Comparison of ENCODE assay signal across 8 mouse cellular contexts in genomic region chr13:52977221-52977609, GRCm38 (mm10). TPM values are rescaled to one million over a fixed set of nuclear protein-coding genes. Genes with fewer than 3 reads are reported as not detected.
DNase-seq lines count a peak whose midpoint lies in the region; ATAC-seq lines count a peak whose summit lies in the region.

No protein-coding gene starts in this region.

- 52% methylated on average over 9 of the region's 9 CpGs for WGBS in heart, embryonic 11.5 days (ENCODE audit: insufficient replicate concordance)
- WGBS in neural tube, embryonic 12.5 days = 71% methylated on average over 9 of the region's 9 CpGs
- 43% methylated on average over 9 of the region's 9 CpGs for WGBS in limb, embryonic 10.5 days
- 82% methylated on average over 9 of the region's 9 CpGs for WGBS in stomach, embryonic 16.5 days

- H3K36me3 ChIP-seq in heart, embryonic 11.5 days (ENCODE audit: control insufficient read depth, insufficient read depth, low read length) = no peaks in the 10 kb centered on the region
- no peaks in the 10 kb centered on the region for H3K36me3 ChIP-seq in neural tube, embryonic 12.5 days
- 0 out of 2 replicates have a peak, but pooled peaks cover 1% of the 10 kb centered on the region for H3K36me3 ChIP-seq in limb, embryonic 10.5 days
- H3K36me3 ChIP-seq in stomach, embryonic 16.5 days (ENCODE audit: control insufficient read depth, insufficient read depth, low read length) = no peaks in the 10 kb centered on the region

- H3K4me3 ChIP-seq in heart, embryonic 11.5 days (ENCODE audit: low read depth, low read length) = no peak overlapping the region
- H3K4me3 ChIP-seq in neural tube, embryonic 12.5 days = peak overlapping the region; percentile 65; the same call in 1 of the 2 replicates
- peak overlapping the region; percentile 88 for H3K4me3 ChIP-seq in limb, embryonic 10.5 days
- no peak overlapping the region for H3K4me3 ChIP-seq in stomach, embryonic 16.5 days (replicated peaks; ENCODE audit: low read length)

- no peak overlapping the region for H3K9ac ChIP-seq in heart, embryonic 11.5 days (ENCODE audit: low read depth, low read length)
- 0 out of 2 replicates have a peak overlapping the region, but pooled peaks have one; percentile 29 for H3K9ac ChIP-seq in neural tube, embryonic 12.5 days
- no peak overlapping the region for H3K9ac ChIP-seq in stomach, embryonic 16.5 days (ENCODE audit: low read length)

- intact Hi-C loops in heart, postnatal 25 days (cut with DNase I) = no loop called here
- intact Hi-C loops in left cerebral cortex, postnatal 36 days (cut with DNase I) = no loop called here

- H3K4me2 ChIP-seq in heart, embryonic 11.5 days = peak overlapping the region; percentile 99
- peak overlapping the region; percentile 87 for H3K4me2 ChIP-seq in neural tube, embryonic 12.5 days (replicated peaks)
- H3K4me2 ChIP-seq in stomach, embryonic 16.5 days (ENCODE audit: low read depth, low read length) = peak overlapping the region; percentile 19

- peaks cover 27% of the 10 kb centered on the region for H3K4me1 ChIP-seq in heart, embryonic 11.5 days (ENCODE audit: control insufficient read depth, insufficient read depth, low read length)
- peaks cover 33% of the 10 kb centered on the region for H3K4me1 ChIP-seq in neural tube, embryonic 12.5 days
- peaks cover 74% of the 10 kb centered on the region for H3K4me1 ChIP-seq in limb, embryonic 10.5 days
- H3K4me1 ChIP-seq in stomach, embryonic 16.5 days (ENCODE audit: control insufficient read depth, insufficient read depth, low read length) = peaks cover 27% of the 10 kb centered on the region

- DNase-seq in heart, postnatal 25 days (ENCODE audit: low spot score) = no peak
- DNase-seq in neural tube, embryonic 10.5 days (ENCODE audit: extremely low spot score, low spot score) = no peak
- peak; percentile 35 for DNase-seq in limb, embryonic 10.5 days (ENCODE audit: low spot score)
- no peak for DNase-seq in urinary bladder, postnatal 36 days (ENCODE audit: low spot score in 2 of 2)
- DNase-seq in left cerebral cortex, postnatal 36 days (ENCODE audit: low spot score in 2 of 2) = no peak

- H3K9me3 ChIP-seq in heart, embryonic 11.5 days (replicated peaks; ENCODE audit: control insufficient read depth, low read length) = no peaks in the 10 kb centered on the region
- H3K9me3 ChIP-seq in neural tube, embryonic 12.5 days = no peaks in the 10 kb centered on the region
- no peaks in the 10 kb centered on the region for H3K9me3 ChIP-seq in limb, embryonic 10.5 days (replicated peaks)
- H3K9me3 ChIP-seq in stomach, embryonic 16.5 days (replicated peaks; ENCODE audit: control insufficient read depth, low read length) = no peaks in the 10 kb centered on the region

- ATAC-seq in heart, embryonic 11.5 days (replicated peaks; ENCODE audit: insufficient number of reproducible peaks, low FRiP score, low TSS enrichment) = no peak
- ATAC-seq in neural tube, embryonic 12.5 days (ENCODE audit: low FRiP score, low read depth) = no peak
- no peak for ATAC-seq in stomach, embryonic 16.5 days (ENCODE audit: insufficient read depth, low FRiP score)

- H3K27me3 ChIP-seq in heart, embryonic 11.5 days (ENCODE audit: control insufficient read depth, insufficient read depth, low read length) = no peaks in the 10 kb centered on the region
- no peaks in the 10 kb centered on the region for H3K27me3 ChIP-seq in neural tube, embryonic 12.5 days (replicated peaks)
- no peaks in the 10 kb centered on the region for H3K27me3 ChIP-seq in limb, embryonic 10.5 days (ENCODE audit: low read depth, poor library complexity, severe bottlenecking)
- no peaks in the 10 kb centered on the region for H3K27me3 ChIP-seq in stomach, embryonic 16.5 days (ENCODE audit: control insufficient read depth, insufficient read depth, low read length)

- H3K27ac ChIP-seq in heart, embryonic 11.5 days (ENCODE audit: low read depth, low read length) = no peak overlapping the region
- H3K27ac ChIP-seq in neural tube, embryonic 12.5 days = no peak overlapping the region
- peak overlapping the region; percentile 97 for H3K27ac ChIP-seq in limb, embryonic 10.5 days
- H3K27ac ChIP-seq in stomach, embryonic 16.5 days (ENCODE audit: low read length) = no peak overlapping the region

RNA-seq across cellular contexts. Expression of gene Nfil3, which starts 3.7 kb away (rescaled TPM):
- 35.3 and 42.3 TPM in 2 replicates for polyA plus RNA-seq in heart, embryonic 11.5 days (2014; fragmentation: Nextera tagmentation; extraction: Ambion mirVana)
- 10 to 100 TPM; 13.3 to 36.5 TPM for total RNA-seq in heart, postnatal 25 days (2021)
- 42.2 and 44.2 TPM in 2 replicates for polyA plus RNA-seq in neural tube, embryonic 12.5 days (2016; fragmentation: Nextera tagmentation; extraction: Ambion mirVana)
- 34.9 and 43.0 TPM in 2 replicates for polyA plus RNA-seq in limb, embryonic 10.5 days (2016; fragmentation: Nextera tagmentation; extraction: Ambion mirVana)
- 31.6 and 31.8 TPM in 2 replicates for polyA plus RNA-seq in stomach, embryonic 16.5 days (2015; fragmentation: Nextera tagmentation; extraction: Ambion mirVana)
- 10 to 100 TPM; 13.3 to 15.5 TPM for total RNA-seq in left cerebral cortex, postnatal 36 days (2021)

RNA-seq across cellular contexts. Expression of gene Auh, which starts 47.7 kb away (rescaled TPM):
- polyA plus RNA-seq in heart, embryonic 11.5 days (2014; fragmentation: Nextera tagmentation; extraction: Ambion mirVana) = 47.7 and 54.7 TPM in 2 replicates
- total RNA-seq in heart, postnatal 25 days (2021) = 100 to 1,000 TPM; 114 to 131 TPM
- 51.4 and 52.7 TPM in 2 replicates for polyA plus RNA-seq in neural tube, embryonic 12.5 days (2016; fragmentation: Nextera tagmentation; extraction: Ambion mirVana)
- 34.2 and 35.0 TPM in 2 replicates for polyA plus RNA-seq in limb, embryonic 10.5 days (2016; fragmentation: Nextera tagmentation; extraction: Ambion mirVana)
- polyA plus RNA-seq in stomach, embryonic 16.5 days (2015; fragmentation: Nextera tagmentation; extraction: Ambion mirVana) = 43.8 and 46.9 TPM in 2 replicates
- total RNA-seq in left cerebral cortex, postnatal 36 days (2021) = 100 to 1,000 TPM in 1 of 2 experiments, 10 to 100 TPM in 1; 94.7 to 102 TPM

Comparison
In these comparisons a context has a peak if more than half of its experiments do, and no peak if none do; other contexts are left out.
1. H3K4me2 ChIP-seq: peak in every context shown above with its lines; median percentile 99 in heart, embryonic 11.5 days; 87 in neural tube, embryonic 12.5 days; 19 in stomach, embryonic 16.5 days.
2. H3K4me3 ChIP-seq: peak in neural tube, embryonic 12.5 days (single experiment) and limb, embryonic 10.5 days (single experiment); none in heart, embryonic 11.5 days (single experiment) and stomach, embryonic 16.5 days (single experiment).